Mouse (Mus musculus): ENCODE measurements around the gene Wdr47.
"Not testable (repeated sequence)": the region's sequence is repeated elsewhere in the genome, so short reads cannot be mapped to it uniquely, and the experiment has no call there.

Gene Wdr47

GRCm38 (mm10) chr3:108639412-108639811 is 48.3 kb downstream of the Wdr47 start:
- no peak for DNase-seq (ENCODE audit: low spot score)

GRCm38 (mm10) chr3:108640998-108641397 is 49.9 kb downstream of the Wdr47 start:
- no peak for DNase-seq (ENCODE audit: low spot score)

GRCm38 (mm10) chr3:108644856-108645255 is 53.8 kb downstream of the Wdr47 start:
- DNase-seq (ENCODE audit: low spot score): no peak

DNA sequence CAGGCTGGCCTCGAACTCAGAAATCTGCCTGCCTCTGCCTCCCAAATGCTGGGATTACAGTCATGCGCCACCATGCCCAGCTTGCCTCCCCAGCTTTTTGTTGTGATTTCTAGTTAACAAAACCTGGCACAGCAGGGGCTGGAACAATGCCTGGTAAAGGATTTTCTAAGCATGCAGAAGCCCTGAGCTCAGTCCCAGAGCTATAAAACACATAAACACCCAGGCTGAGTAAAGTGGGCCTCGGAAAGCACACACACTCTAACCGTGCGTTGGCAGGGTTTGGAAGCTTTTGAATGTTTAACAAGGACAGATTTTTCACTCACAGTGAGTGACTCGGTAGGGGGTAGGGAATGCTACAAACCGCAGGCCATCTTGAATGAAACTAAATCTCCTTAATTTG is 55.0 kb downstream of the Wdr47 start:
- no peak for DNase-seq (ENCODE audit: low spot score)

DNA sequence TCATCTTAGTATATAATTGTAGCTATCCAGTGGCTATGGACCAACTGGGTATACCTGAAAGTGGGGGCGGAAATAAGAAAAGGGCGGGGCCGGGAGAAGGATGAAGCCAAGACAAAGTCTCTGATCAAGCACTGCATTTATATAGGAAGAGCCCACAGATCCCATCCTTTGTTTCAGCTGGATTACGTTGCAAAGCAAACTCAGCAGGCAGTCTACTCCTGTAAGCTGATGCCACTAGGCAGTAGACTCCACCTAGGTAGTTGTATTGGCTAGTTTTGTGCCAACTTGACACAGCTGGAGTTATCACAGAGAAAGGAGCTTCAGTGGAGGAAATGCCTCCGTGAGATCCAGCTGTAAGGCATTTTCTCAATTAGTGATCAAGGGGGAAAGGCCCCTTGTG is 56.6 kb downstream of the Wdr47 start:
- DNase-seq (ENCODE audit: low spot score): not testable (repeated sequence)

- DNase-seq (ENCODE audit: low spot score): no peak
Observed at GRCm38 (mm10) chr3:108652866-108653642, 62.0 kb downstream of the Wdr47 start.

- peak; percentile 83 for DNase-seq (ENCODE audit: low spot score)
Observed at GRCm38 (mm10) chr3:108653710-108654379, 62.8 kb downstream of the Wdr47 start, which contains the start of gene Clcc1. Gene Clcc1 (plus strand): TSS chr3:108653913.

- no peak for DNase-seq (ENCODE audit: low spot score)
Observed at GRCm38 (mm10) chr3:108654566-108654965, 63.5 kb downstream of the Wdr47 start.

DNA sequence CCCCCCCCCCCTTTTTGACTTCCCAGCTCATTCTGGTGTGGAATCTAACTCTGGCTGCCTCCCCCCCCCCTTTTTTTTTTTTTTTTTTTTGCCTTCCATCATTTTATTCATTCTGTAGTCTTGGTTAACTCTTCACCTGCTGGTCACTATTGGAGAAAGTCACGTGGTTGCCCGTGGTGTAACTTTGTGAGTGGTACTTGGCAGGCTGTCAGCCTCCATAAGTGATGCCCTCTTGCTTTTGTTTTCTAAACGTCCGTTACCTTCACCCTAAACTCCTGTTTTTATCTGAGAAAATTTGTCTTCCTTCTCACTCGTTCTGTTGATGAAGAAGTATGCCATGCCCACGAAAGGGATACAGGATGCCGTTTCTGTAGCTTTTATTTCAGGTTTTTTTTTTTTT is 64.4 kb downstream of the Wdr47 start:
- no peak for DNase-seq (ENCODE audit: low spot score)

DNA sequence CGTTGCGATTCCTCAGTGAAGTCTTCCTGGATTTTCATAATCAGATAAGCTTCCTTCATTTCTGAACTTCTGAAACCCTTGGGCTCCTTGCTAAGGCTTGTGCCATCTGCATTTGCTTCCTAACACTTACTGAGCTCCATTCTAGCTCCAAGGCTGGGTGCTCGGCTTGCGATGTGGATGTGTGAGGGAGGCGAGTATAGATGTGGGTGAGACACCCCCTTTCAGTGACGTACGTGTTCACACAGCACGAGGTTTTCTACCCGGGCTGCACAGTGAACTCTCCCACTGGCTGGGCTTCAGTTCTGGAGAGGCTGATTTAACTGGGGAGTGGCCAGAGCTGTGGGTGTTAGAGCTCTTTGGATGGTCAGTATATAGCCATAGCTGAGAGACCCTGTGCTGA is 67.5 kb downstream of the Wdr47 start:
- no peak for DNase-seq (ENCODE audit: low spot score)

DNA sequence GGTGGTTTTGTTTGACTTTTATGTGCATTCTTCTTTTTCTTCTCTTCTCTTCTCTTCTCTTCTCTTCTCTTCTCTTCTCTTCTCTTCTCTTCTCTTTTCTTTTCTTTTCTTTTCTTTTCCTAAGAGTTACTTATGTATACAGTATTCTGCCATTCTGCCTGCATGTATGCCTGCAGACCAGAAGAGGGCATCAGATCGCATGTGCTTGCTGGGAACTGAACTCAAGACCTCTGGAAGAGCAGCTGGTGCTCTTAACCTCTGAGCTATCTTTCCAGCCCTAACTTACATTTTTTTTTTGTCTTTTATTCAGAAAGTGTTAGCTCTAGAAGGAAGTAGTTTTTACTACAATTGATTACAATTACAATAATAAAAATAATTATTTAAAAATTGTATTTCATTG is 69.9 kb downstream of the Wdr47 start:
- DNase-seq (ENCODE audit: low spot score): no peak

GRCm38 (mm10) chr3:108676616-108677015 is 85.5 kb downstream of the Wdr47 start:
- DNase-seq (ENCODE audit: low spot score): no peak

DNA sequence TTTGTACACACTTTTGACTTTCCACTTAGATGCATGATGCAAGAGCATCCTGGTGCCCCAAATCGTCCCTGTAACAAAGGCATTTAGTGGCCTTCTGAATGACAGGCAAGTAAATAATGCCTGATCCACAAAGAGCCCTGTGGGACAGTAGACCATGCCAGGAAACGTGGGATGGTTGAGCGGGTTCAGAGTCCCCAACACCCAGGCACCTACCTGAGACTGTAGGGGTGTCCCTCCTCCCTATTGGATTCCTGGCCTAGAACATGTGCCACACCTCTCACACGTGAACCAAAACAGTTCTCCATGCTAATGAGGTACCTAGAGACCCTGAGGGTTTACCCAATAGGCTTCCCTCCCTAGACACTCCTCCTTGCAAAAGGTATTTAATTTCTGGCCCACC is 89.9 kb downstream of the Wdr47 start:
- no peak for DNase-seq (ENCODE audit: low spot score)

DNA sequence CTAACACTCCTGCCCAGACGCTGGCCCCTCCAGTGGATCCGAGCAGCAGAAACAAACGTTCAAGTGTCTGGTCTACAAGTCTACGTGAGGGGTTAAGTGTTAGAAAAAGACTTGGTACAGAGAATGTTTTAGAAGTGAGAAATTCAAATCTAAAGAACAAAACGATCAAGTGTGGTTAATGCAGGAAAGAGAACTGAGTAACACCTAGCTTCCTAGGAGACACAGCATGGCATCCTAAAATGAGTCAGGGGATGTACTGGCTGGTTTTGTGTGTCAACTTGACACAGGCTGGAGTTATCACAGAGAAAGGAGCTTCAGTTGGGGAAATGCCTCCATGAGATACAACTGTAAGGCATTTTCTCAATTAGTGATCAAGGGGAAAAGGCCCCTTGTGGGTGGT is 92.5 kb downstream of the Wdr47 start:
- DNase-seq (ENCODE audit: low spot score): not testable (repeated sequence)

DNA sequence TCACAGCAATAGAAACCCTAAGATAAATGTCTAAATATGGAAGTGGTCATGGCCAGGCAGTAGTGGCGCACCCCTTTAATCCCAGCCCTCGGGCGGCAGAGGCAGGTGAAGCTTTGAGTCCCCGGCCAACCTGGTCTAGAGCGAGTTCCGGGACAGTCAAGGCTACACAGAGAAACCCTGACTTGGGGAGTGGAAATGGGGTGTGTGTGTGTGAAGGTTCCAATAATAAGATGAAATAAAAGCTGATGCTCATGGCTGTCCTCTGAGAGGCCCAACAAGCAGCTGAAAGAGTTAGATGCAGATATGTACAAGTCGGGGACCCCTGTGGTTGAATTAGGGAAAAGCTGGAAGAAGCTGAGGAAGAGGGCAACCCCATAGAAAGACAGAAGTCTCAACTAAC is 94.6 kb downstream of the Wdr47 start:
- no peak for DNase-seq (ENCODE audit: low spot score)

DNA sequence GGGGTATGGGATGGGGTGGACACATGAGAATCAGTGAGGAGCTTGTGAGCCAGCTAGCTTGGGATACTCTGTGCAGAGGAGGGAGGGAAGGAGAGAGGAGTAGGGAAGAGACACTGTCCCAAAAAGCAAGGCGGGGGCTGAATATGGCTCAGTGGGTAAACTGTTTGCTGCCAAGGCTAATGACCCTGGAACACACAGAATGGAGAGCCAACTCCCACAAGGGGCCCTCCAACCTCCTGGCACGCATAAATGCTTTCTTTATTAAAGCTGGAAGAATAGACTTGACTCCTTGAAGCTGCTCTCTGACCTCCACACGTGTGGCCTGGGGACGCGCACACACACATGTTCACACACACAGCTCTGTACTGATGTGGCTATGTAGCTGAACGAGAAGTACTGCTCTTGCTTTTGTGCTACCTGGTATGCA is 97.9 kb downstream of the Wdr47 start:
- DNase-seq (ENCODE audit: low spot score): no peak

DNA sequence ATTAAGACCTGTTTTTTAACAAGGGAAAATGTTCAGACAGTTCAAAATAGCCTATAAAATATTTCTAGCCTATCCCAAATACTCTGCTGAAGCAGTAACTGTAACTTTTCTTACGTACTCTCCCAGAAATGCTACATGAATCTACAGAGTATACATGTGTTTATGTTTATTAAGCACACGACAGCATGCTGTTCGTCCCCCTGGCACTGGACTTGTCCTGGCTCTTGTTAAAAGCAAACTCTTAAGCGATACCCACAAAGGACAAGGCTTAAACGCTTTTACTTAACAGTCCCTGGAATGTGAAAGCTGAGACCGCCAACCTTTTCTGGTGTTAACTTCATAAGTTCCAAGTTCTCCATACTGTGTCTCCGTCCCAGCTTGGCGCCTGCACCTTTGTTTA is 98.4 kb downstream of the Wdr47 start:
- no peak for DNase-seq (ENCODE audit: low spot score)

DNA sequence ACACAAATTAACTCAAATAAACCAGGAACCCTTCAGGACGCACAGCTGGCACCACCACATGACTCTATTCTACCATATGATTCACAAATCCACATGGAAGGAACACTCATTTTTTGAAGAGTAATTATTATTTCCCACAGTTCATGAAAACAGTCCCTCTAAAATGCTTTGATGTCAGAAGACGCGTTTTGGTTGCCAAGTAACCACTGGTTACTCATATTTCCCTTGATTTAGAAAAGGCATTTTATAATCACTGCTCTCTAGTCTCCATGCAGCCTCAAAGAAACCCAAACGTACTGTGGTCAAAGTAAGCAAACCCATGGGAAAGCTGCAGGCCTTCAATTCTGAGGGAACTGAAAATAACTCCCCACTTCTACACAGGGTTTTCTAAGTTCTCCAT is 98.9 kb downstream of the Wdr47 start:
- no peak for DNase-seq (ENCODE audit: low spot score)

DNA sequence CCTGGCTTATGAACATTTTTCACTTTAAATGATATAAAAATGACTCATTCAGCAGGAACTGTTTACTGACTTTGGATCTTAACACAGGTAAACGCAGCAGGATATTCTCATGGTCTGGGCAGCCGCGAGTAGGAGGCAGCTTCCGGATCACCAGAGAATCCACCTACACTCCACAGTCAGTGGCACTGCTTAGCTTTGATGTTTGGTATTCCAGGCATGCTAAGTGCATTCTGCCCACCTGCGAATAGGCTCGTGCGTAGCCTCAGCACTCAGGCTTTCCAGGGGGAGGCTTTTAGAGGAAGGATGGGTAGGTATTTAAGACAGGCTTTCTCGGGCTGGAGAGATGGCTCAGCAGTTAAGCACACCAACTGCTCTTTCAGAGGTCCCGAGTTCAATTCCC is 103.2 kb downstream of the Wdr47 start:
- DNase-seq (ENCODE audit: low spot score): no peak

Measured in urinary bladder, postnatal 10 days (tissue).